Mouse (Mus musculus): ENCODE data around the gene 1700016K19Rik.

DNA sequence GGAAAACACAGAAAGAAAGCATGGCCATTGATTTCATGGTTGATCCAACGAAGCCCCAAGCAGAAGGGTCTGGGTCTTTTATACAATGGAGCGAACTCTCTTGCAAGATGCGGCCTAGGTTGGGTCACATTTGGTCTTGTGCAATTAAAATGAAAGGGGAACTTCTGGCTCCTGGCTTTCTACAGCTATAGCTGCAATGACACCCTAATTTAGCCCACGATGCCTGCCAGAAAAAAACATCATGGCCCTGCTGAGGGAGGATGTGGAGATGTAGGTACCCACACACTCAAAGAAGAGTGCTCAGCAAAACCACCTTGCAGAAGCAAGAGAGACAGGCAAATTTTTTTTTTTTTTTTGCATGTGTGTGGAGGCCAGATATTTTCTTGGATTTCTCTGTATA, 34.1 kb downstream of the 1700016K19Rik start:
- TF ChIP-seq GATA1 (IDR thresholded peaks at IDR 0.05; ENCODE audit: borderline replicate concordance, low read length) (no peak), FLI1 (IDR thresholded peaks at IDR 0.05; ENCODE audit: low read length) (no peak)

Measured in megakaryocyte, embryonic 14.5 days (primary cell).